Mouse (Mus musculus) mesoderm, embryonic 11.5 days (tissue): ENCODE data around the gene Ppp1r3d.

Experiments
- DNase-seq: peaks from one replicate; pipeline ENCODE4 v3.0.0-alpha.2; 2012; ENCODE audit warnings: low read depth, low spot score

Gene Ppp1r3d

DNA sequence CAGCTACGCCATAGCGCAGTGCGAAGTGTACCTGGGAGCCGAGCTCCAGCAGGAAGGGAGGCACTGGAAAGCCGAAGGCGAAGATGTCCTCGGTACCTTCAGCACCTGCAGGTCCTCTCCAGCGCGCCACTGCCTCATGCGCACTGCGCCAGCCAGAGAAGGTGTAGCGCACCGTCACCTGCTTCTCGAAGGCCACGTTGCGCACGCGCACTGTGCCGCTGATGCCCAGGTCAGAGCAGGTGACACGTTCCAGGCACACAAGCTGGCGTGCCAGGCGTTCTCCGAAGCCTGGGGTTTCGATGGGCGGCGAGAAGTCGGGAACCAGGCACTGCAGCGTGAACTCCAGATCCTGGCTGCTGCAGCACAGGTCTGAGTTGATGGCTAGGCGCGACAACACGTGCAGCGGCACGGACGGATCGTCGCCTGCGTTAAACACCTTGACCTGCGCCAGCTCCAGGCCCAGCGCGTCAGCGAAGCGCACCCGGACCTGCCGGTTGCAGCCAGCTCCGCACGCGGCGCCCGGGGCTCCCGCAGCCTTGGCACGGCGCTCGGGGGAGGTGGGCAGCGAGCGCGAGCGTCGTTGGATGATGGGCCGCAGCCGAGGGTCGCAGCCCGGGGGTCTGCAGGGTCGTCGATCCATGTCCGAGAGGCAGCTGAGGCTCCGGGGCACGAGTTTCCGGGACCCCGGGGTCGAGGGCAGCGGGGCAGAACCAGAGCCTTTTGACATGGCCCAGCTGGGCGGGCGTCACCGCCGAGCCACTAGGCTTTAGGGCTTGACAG is 601 bp downstream of the Ppp1r3d start:
- DNase-seq: no peak

DNA sequence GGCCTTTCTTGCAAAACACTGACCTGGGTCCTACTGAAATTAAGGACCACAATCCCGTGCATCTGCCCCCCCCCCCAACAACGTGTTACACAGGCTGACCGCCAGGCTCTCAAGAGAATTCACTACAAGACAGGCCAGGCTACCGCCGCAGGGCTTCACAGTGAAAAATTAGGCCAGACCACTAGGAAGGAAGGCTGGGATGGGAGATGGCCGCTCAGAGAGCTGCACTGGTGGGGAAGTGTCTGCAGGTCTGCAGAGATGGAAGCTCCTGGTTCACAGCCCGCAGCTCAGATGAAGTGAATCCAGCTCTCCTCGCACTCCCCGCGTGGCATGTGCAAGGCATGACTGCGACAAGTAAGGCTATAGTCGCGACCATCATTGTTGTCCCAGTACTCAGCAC is 1.2 kb downstream of the Ppp1r3d start:
- no peak for DNase-seq

- DNase-seq: no peak
Observed at GRCm38 (mm10) chr2:178412598-178412997, 1.7 kb downstream of the Ppp1r3d start.

GRCm38 (mm10) chr2:178410286-178410685 is 4.0 kb downstream of the Ppp1r3d start:
- no peak for DNase-seq

DNA sequence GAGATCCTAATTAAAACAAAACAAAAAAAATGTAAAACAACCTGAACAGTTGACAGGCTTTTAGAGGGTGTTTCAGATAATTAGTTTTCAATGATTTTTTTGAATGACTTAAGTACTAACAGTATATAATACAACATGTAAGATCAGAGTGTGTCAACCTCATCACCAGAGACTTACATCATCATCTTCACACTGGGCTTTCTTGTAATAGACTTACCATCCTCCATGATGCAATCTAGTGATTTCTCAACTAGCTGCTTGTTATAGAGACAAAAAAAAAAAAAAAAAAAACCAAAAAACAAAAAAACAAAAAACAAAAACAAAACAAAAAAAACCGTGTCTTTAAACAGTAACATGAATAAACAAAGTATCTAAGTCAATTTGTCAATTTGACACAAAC is 5.2 kb downstream of the Ppp1r3d start:
- DNase-seq: no peak

DNA sequence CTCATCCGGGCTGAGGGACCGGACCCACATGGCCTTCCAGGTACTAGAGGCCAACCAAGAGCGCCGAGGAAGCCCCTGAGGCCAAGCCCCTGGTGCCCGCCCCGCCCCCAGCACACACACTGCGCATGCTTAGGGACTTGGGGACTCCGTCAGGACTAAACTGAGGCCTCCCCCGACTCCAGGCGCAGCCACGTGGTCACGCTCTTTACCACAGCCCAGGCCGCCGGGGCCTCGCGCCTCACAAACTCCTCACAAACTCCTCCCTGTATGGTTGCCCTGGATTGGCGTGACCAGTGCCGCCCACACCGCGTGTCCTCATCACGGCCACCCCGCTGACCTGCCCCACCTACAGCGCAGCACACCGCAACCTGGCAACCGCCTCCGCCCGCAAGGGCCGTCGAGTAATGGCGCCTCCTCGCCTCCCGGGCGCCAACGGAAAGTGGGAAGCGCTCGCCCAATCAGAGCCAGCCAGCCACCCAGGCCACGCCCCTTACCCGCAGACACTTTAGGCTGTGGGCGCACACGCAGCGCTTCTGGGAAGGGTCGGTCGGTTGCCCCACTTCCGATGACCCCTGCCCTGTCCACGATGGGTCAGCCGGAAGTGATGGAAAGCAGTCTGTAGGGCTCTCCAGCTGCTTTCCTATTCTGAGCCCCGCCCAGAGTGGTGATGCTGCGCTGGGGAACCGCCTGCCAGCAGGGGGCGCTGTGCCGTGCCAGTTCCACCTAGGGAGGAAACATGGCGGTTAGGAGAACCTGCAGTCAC is 7.0 kb downstream of the Ppp1r3d start, which contains the start of gene Sycp2:
Gene Sycp2, minus strand, starts transcription at position 633 of the 763 bp plus-strand sequence.
- no peak for DNase-seq
